Mouse (Mus musculus): ENCODE measurements around the gene Neurl3.

Neurl3 gene

GRCm38 (mm10) chr1:36255871-36256640 is 18.4 kb downstream of the Neurl3 start:
- no peak for DNase-seq

GRCm38 (mm10) chr1:36254635-36255360 is 19.7 kb downstream of the Neurl3 start:
- DNase-seq: no peak

- DNase-seq: peak; percentile 71
Measured at GRCm38 (mm10) chr1:36252791-36253190, 21.7 kb downstream of the Neurl3 start.

- no peak for DNase-seq
Measured at GRCm38 (mm10) chr1:36251426-36251825, 23.1 kb downstream of the Neurl3 start.

- no peak for DNase-seq
Measured at GRCm38 (mm10) chr1:36246688-36247087, 27.8 kb downstream of the Neurl3 start.

- DNase-seq: no peak
Measured at GRCm38 (mm10) chr1:36244828-36245215, 29.7 kb downstream of the Neurl3 start.

GRCm38 (mm10) chr1:36244058-36244827 is 30.2 kb downstream of the Neurl3 start, which contains the start of gene Uggt1:
Uggt1 (minus strand) TSS chr1:36244720.
- peak; percentile 91 for DNase-seq

- DNase-seq: no peak
Measured at GRCm38 (mm10) chr1:36243447-36244057, 30.9 kb downstream of the Neurl3 start.

GRCm38 (mm10) chr1:36241903-36242429 is 32.5 kb downstream of the Neurl3 start:
- no peak for DNase-seq

GRCm38 (mm10) chr1:36240176-36240575 is 34.3 kb downstream of the Neurl3 start:
- no peak for DNase-seq

- DNase-seq: no peak
Measured at GRCm38 (mm10) chr1:36239396-36239795, 35.1 kb downstream of the Neurl3 start.

GRCm38 (mm10) chr1:36235855-36236254 is 38.6 kb downstream of the Neurl3 start:
- no peak for DNase-seq

- DNase-seq: no peak
Measured at GRCm38 (mm10) chr1:36235057-36235639, 39.3 kb downstream of the Neurl3 start.

GRCm38 (mm10) chr1:36233218-36233617 is 41.3 kb downstream of the Neurl3 start:
- no peak for DNase-seq

GRCm38 (mm10) chr1:36230919-36231705 is 43.4 kb downstream of the Neurl3 start:
- no peak for DNase-seq

- DNase-seq: no peak
Measured at GRCm38 (mm10) chr1:36228461-36228860, 46.0 kb downstream of the Neurl3 start.

- no peak for DNase-seq
Measured at GRCm38 (mm10) chr1:36224648-36225047, 49.8 kb downstream of the Neurl3 start.
